Mouse (Mus musculus): ENCODE measurements around the gene Tmem33. TPM values are rescaled to one million over a fixed set of nuclear protein-coding genes. Genes with fewer than 3 reads are reported as not detected.

The Tmem33 gene
- polyA plus RNA-seq, 1 experiment, result 76.5 TPM

- Histone ChIP-seq H3K4me1 (ENCODE audit: control insufficient read depth, insufficient read depth, low read length) (no peaks in the 10 kb centered on the region), H3K27me3 (ENCODE audit: control insufficient read depth, insufficient read depth, low read length, poor library complexity, severe bottlenecking) (peaks cover 3% of the 10 kb centered on the region; the same call in 1 of the 2 replicates), H3K4me3 (ENCODE audit: low read depth, low read length) (no peak overlapping the region), H3K27ac (ENCODE audit: insufficient read depth, low read length) (no peak overlapping the region), H3K9me3 (replicated peaks; ENCODE audit: control insufficient read depth, insufficient read depth, low read length, poor library complexity, severe bottlenecking) (no peaks in the 10 kb centered on the region), H3K9ac (ENCODE audit: low read depth, poor library complexity, severe bottlenecking) (no peak overlapping the region), H3K36me3 (ENCODE audit: control insufficient read depth, insufficient read depth, low read length, poor library complexity, severe bottlenecking) (no peaks in the 10 kb centered on the region)
- TF ChIP-seq EP300 (IDR thresholded peaks at IDR 0.05; ENCODE audit: insufficient read depth, low read depth, low read length), result no peak
- no peak for TF ChIP-seq POLR2A (IDR thresholded peaks at IDR 0.05; ENCODE audit: insufficient read depth, low read length)
- no peak for TF ChIP-seq CTCF (IDR thresholded peaks at IDR 0.05; ENCODE audit: low read depth, low read length)
Observed at GRCm38 (mm10) chr5:67243231-67243630, 17.1 kb upstream of the Tmem33 start.

GRCm38 (mm10) chr5:67252261-67252660 is 8.1 kb upstream of the Tmem33 start:
- no peaks in the 10 kb centered on the region for H3K4me1 ChIP-seq (ENCODE audit: control insufficient read depth, insufficient read depth, low read length)
- no peaks in the 10 kb centered on the region for H3K9me3 ChIP-seq (replicated peaks; ENCODE audit: control insufficient read depth, insufficient read depth, low read length, poor library complexity, severe bottlenecking)
- no peak overlapping the region for H3K4me3 ChIP-seq (ENCODE audit: low read depth, low read length)
- TF ChIP-seq POLR2A (IDR thresholded peaks at IDR 0.05; ENCODE audit: insufficient read depth, low read length) (no peak), EP300 (IDR thresholded peaks at IDR 0.05; ENCODE audit: insufficient read depth, low read depth, low read length) (no peak), CTCF (IDR thresholded peaks at IDR 0.05; ENCODE audit: low read depth, low read length) (no peak)
- no peak overlapping the region for H3K27ac ChIP-seq (ENCODE audit: insufficient read depth, low read length)
- no peaks in the 10 kb centered on the region for H3K36me3 ChIP-seq (ENCODE audit: control insufficient read depth, insufficient read depth, low read length, poor library complexity, severe bottlenecking)
- no peaks in the 10 kb centered on the region for H3K27me3 ChIP-seq (ENCODE audit: control insufficient read depth, insufficient read depth, low read length, poor library complexity, severe bottlenecking)
- H3K9ac ChIP-seq (ENCODE audit: low read depth, poor library complexity, severe bottlenecking), result no peak overlapping the region

- Histone ChIP-seq H3K9ac (ENCODE audit: low read depth, poor library complexity, severe bottlenecking) (no peak overlapping the region), H3K36me3 (ENCODE audit: control insufficient read depth, insufficient read depth, low read length, poor library complexity, severe bottlenecking) (no peaks in the 10 kb centered on the region), H3K4me3 (ENCODE audit: low read depth, low read length) (no peak overlapping the region), H3K27ac (ENCODE audit: insufficient read depth, low read length) (no peak overlapping the region), H3K27me3 (ENCODE audit: control insufficient read depth, insufficient read depth, low read length, poor library complexity, severe bottlenecking) (no peaks in the 10 kb centered on the region), H3K9me3 (replicated peaks; ENCODE audit: control insufficient read depth, insufficient read depth, low read length, poor library complexity, severe bottlenecking) (no peaks in the 10 kb centered on the region), H3K4me1 (ENCODE audit: control insufficient read depth, insufficient read depth, low read length) (no peaks in the 10 kb centered on the region)
- no peak for TF ChIP-seq EP300 (IDR thresholded peaks at IDR 0.05; ENCODE audit: insufficient read depth, low read depth, low read length)
- TF ChIP-seq CTCF (IDR thresholded peaks at IDR 0.05; ENCODE audit: low read depth, low read length), result no peak
- no peak for TF ChIP-seq POLR2A (IDR thresholded peaks at IDR 0.05; ENCODE audit: insufficient read depth, low read length)
Observed at GRCm38 (mm10) chr5:67255664-67256063, 4.7 kb upstream of the Tmem33 start.

- Histone ChIP-seq H3K9me3 (replicated peaks; ENCODE audit: control insufficient read depth, insufficient read depth, low read length, poor library complexity, severe bottlenecking) (no peaks in the 10 kb centered on the region), H3K27ac (ENCODE audit: insufficient read depth, low read length) (no peak overlapping the region), H3K36me3 (ENCODE audit: control insufficient read depth, insufficient read depth, low read length, poor library complexity, severe bottlenecking) (peaks cover 10% of the 10 kb centered on the region), H3K4me3 (ENCODE audit: low read depth, low read length) (no peak overlapping the region), H3K9ac (ENCODE audit: low read depth, poor library complexity, severe bottlenecking) (no peak overlapping the region), H3K4me1 (ENCODE audit: control insufficient read depth, insufficient read depth, low read length) (no peaks in the 10 kb centered on the region), H3K27me3 (ENCODE audit: control insufficient read depth, insufficient read depth, low read length, poor library complexity, severe bottlenecking) (no peaks in the 10 kb centered on the region)
- TF ChIP-seq EP300 (IDR thresholded peaks at IDR 0.05; ENCODE audit: insufficient read depth, low read depth, low read length), result no peak
- TF ChIP-seq POLR2A (IDR thresholded peaks at IDR 0.05; ENCODE audit: insufficient read depth, low read length), result no peak
- no peak for TF ChIP-seq CTCF (IDR thresholded peaks at IDR 0.05; ENCODE audit: low read depth, low read length)
Observed at GRCm38 (mm10) chr5:67258473-67258872, 1.9 kb upstream of the Tmem33 start.

- no peaks in the 10 kb centered on the region for H3K9me3 ChIP-seq (replicated peaks; ENCODE audit: control insufficient read depth, insufficient read depth, low read length, poor library complexity, severe bottlenecking)
- H3K4me1 ChIP-seq (ENCODE audit: control insufficient read depth, insufficient read depth, low read length), result no peaks in the 10 kb centered on the region
- peak overlapping the region; percentile 81 for H3K4me3 ChIP-seq (ENCODE audit: low read depth, low read length)
- H3K9ac ChIP-seq (ENCODE audit: low read depth, poor library complexity, severe bottlenecking), result peak overlapping the region; percentile 90
- peaks cover 25% of the 10 kb centered on the region for H3K36me3 ChIP-seq (ENCODE audit: control insufficient read depth, insufficient read depth, low read length, poor library complexity, severe bottlenecking)
- peak overlapping the region; percentile 54; the same call in 1 of the 2 replicates for H3K27ac ChIP-seq (ENCODE audit: insufficient read depth, low read length)
- TF ChIP-seq CTCF (IDR thresholded peaks at IDR 0.05; ENCODE audit: low read depth, low read length) (no peak), POLR2A (IDR thresholded peaks at IDR 0.05; ENCODE audit: insufficient read depth, low read length) (no peak), EP300 (IDR thresholded peaks at IDR 0.05; ENCODE audit: insufficient read depth, low read depth, low read length) (no peak)
- H3K27me3 ChIP-seq (ENCODE audit: control insufficient read depth, insufficient read depth, low read length, poor library complexity, severe bottlenecking), result no peaks in the 10 kb centered on the region
Observed at GRCm38 (mm10) chr5:67260159-67260530, 220 bp upstream of the Tmem33 start.

GRCm38 (mm10) chr5:67262964-67263363 is 2.6 kb downstream of the Tmem33 start:
- no peaks in the 10 kb centered on the region for H3K9me3 ChIP-seq (replicated peaks; ENCODE audit: control insufficient read depth, insufficient read depth, low read length, poor library complexity, severe bottlenecking)
- no peaks in the 10 kb centered on the region for H3K27me3 ChIP-seq (ENCODE audit: control insufficient read depth, insufficient read depth, low read length, poor library complexity, severe bottlenecking)
- no peak overlapping the region for H3K4me3 ChIP-seq (ENCODE audit: low read depth, low read length)
- TF ChIP-seq POLR2A (IDR thresholded peaks at IDR 0.05; ENCODE audit: insufficient read depth, low read length) (no peak), EP300 (IDR thresholded peaks at IDR 0.05; ENCODE audit: insufficient read depth, low read depth, low read length) (no peak), CTCF (IDR thresholded peaks at IDR 0.05; ENCODE audit: low read depth, low read length) (no peak)
- H3K27ac ChIP-seq (ENCODE audit: insufficient read depth, low read length), result no peak overlapping the region
- H3K4me1 ChIP-seq (ENCODE audit: control insufficient read depth, insufficient read depth, low read length), result no peaks in the 10 kb centered on the region
- H3K36me3 ChIP-seq (ENCODE audit: control insufficient read depth, insufficient read depth, low read length, poor library complexity, severe bottlenecking), result peaks cover 48% of the 10 kb centered on the region
- H3K9ac ChIP-seq (ENCODE audit: low read depth, poor library complexity, severe bottlenecking), result no peak overlapping the region

Measured in ES-Bruce4 (cell line).